Mouse (Mus musculus) embryonic facial prominence, embryonic 11.5 days (tissue): ENCODE results near the gene Hip1r. TPM values are rescaled to one million over a fixed set of nuclear protein-coding genes. Genes with fewer than 3 reads are reported as not detected.

ENCODE experiments used
- ATAC-seq: fragments of 200-750 bp; cut with Nextera tagmentation; replicated peaks from 2 replicates; pipeline ENCODE4 v1.8.0; 2017; ENCODE audit warnings: low read depth; ENCODE audit not compliant: insufficient number of reproducible peaks, low FRiP score, low TSS enrichment
- DNase-seq: peaks from one replicate; pipeline ENCODE4 v3.0.0-alpha.2; 2015; ENCODE audit warnings: low spot score
- H3K27ac ChIP-seq: fragments of 300-500 bp; sonication (generic); replicated peaks from 2 replicates; pipeline ENCODE4 v1.5.1; 2014; ENCODE audit warnings: mild to moderate bottlenecking, low read depth, low read length, control low read depth
- H3K27me3 ChIP-seq: fragments of 300-500 bp; sonication (generic); 2 replicates; pipeline ENCODE4 v1.6.1; 2014; ENCODE audit warnings: mild to moderate bottlenecking, low read length, moderate library complexity, mixed read lengths; ENCODE audit not compliant: control insufficient read depth, insufficient read depth
- H3K36me3 ChIP-seq: fragments of 300-500 bp; sonication (generic); replicated peaks from 2 replicates; pipeline ENCODE4 v1.6.1; 2014; ENCODE audit warnings: low read depth, mild to moderate bottlenecking, low read length, moderate library complexity, mixed read lengths; ENCODE audit not compliant: control insufficient read depth, insufficient read depth
- H3K4me1 ChIP-seq: fragments of 300-500 bp; sonication (generic); 2 replicates; pipeline ENCODE4 v1.6.1; 2014; ENCODE audit warnings: low read length, mixed read lengths; ENCODE audit not compliant: control insufficient read depth, insufficient read depth
- H3K4me2 ChIP-seq: fragments of 300-500 bp; sonication (generic); 2 replicates; pipeline ENCODE4 v1.6.1; 2014; ENCODE audit warnings: low read depth, mild to moderate bottlenecking, control low read depth, low read length, moderate library complexity
- H3K4me3 ChIP-seq: fragments of 300-500 bp; sonication (generic); 2 replicates; pipeline ENCODE4 v1.5.1; 2014; ENCODE audit warnings: low read depth, low read length, control low read depth
- H3K9ac ChIP-seq: fragments of 300-500 bp; sonication (generic); replicated peaks from 2 replicates; pipeline ENCODE4 v1.6.1; 2014; ENCODE audit warnings: mild to moderate bottlenecking, control low read depth, low read length
- H3K9me3 ChIP-seq: fragments of 300-500 bp; sonication (generic); replicated peaks from 2 replicates; pipeline ENCODE4 v1.6.1; 2016; ENCODE audit warnings: mild to moderate bottlenecking, low read length, inconsistent platforms, mixed read lengths; ENCODE audit not compliant: control insufficient read depth
- WGBS: fragments of 180-500 bp; shearing (Covaris S2); extraction: QIAGEN DNeasy Blood & Tissue Kit; methylation state at CpG from one replicate; pipeline ENCODE4 v1.1.7; 2014; 5-methylcytosine and 5-hydroxymethylcytosine counted together
- polyA plus RNA-seq: library from polyadenylated mRNA; unstranded; fragments of >200 nt; fragmentation: Nextera tagmentation; extraction: Ambion mirVana; gene quantifications from 2 replicates; pipeline ENCODE4 v1.2.1, GENCODE M21; 2014

Gene Hip1r
- polyA plus RNA-seq, 1 experiment from 2014 or later: 3.0 TPM

- H3K36me3 ChIP-seq: no peaks in the 10 kb centered on the region
- peaks cover 3% of the 10 kb centered on the region for H3K4me1 ChIP-seq
- ATAC-seq (no peak), DNase-seq (no peak)
- no peak overlapping the region for H3K4me2 ChIP-seq
- no peak overlapping the region for H3K4me3 ChIP-seq
- no peak overlapping the region for H3K27ac ChIP-seq
- no peak overlapping the region for H3K9ac ChIP-seq
- 60% methylated on average over 2 of the region's 2 CpGs for WGBS
- H3K27me3 ChIP-seq: no peaks in the 10 kb centered on the region
- no peaks in the 10 kb centered on the region for H3K9me3 ChIP-seq
Measured at GRCm38 (mm10) chr5:124015727-124016126, 42.3 kb downstream of the Hip1r start.

GRCm38 (mm10) chr5:124016291-124016821 is 42.9 kb downstream of the Hip1r start:
- Histone ChIP-seq H3K9me3 (no peaks in the 10 kb centered on the region), H3K4me2 (no peak overlapping the region), H3K4me3 (no peak overlapping the region), H3K27ac (no peak overlapping the region), H3K9ac (no peak overlapping the region), H3K36me3 (no peaks in the 10 kb centered on the region), H3K27me3 (no peaks in the 10 kb centered on the region), H3K4me1 (peaks cover 3% of the 10 kb centered on the region)
- ATAC-seq (no peak), DNase-seq (no peak)
- WGBS: 92% methylated on average over 7 of the region's 7 CpGs

GRCm38 (mm10) chr5:124017941-124018340 is 44.5 kb downstream of the Hip1r start:
- H3K27ac ChIP-seq: no peak overlapping the region
- H3K4me3 ChIP-seq: no peak overlapping the region
- H3K4me1 ChIP-seq: no peaks in the 10 kb centered on the region; the same call in 1 of the 2 replicates
- no peaks in the 10 kb centered on the region for H3K9me3 ChIP-seq
- no peaks in the 10 kb centered on the region for H3K27me3 ChIP-seq
- H3K4me2 ChIP-seq: no peak overlapping the region
- DNase-seq: no peak
- ATAC-seq: no peak
- H3K9ac ChIP-seq: no peak overlapping the region
- no peaks in the 10 kb centered on the region for H3K36me3 ChIP-seq
- WGBS: 88% methylated on average over 9 of the region's 9 CpGs

GRCm38 (mm10) chr5:124018651-124019050 is 45.2 kb downstream of the Hip1r start:
- ATAC-seq: no peak
- Histone ChIP-seq H3K4me2 (no peak overlapping the region), H3K36me3 (no peaks in the 10 kb centered on the region), H3K4me3 (no peak overlapping the region), H3K4me1 (no peaks in the 10 kb centered on the region; the same call in 1 of the 2 replicates), H3K27me3 (no peaks in the 10 kb centered on the region), H3K9ac (no peak overlapping the region), H3K27ac (no peak overlapping the region), H3K9me3 (no peaks in the 10 kb centered on the region)
- WGBS: 89% methylated on average over 9 of the region's 9 CpGs
- DNase-seq: no peak

DNA sequence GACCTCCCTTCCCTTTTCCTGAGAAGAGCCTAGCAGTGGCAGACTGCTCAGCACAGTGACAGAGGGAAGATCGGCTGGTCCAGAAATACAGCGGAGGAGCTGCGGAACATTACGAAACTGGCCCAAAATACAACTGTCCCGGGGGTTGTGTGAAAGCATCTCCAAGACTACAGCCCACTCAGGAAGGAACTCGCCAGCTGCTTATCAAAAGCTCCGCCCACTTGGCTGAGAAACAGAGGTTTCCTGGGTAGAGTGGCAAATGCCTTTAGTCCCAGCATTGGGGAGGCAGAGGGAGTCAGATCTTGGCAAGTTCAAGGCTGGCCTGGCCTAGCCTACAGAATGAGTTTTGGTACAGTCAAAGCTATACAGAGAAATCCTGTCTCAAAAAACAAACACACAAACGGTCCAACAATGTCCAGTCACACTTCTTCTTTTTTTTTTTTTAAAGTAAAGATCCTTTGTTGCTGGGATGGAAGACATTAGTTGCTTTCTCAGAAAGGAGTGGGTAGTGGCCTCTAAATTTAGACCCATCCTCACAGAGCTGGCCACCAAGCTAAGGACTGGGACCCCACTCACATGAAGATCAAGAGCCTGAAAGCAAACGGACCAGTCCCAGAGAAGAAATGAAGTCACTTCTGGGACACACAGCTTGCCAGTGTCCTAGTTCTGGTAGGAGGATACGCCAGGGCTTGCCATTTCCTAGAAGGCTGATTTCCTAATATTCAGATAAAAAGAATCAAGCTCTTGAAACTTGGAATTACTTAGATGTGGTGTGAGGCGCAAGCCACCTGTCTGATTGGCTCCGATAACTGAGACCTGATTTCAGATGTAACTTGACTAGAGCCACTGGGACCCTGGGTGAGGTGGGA is 46.2 kb downstream of the Hip1r start:
- Histone ChIP-seq H3K36me3 (no peaks in the 10 kb centered on the region), H3K4me1 (no peaks in the 10 kb centered on the region; the same call in 1 of the 2 replicates), H3K9me3 (no peaks in the 10 kb centered on the region), H3K9ac (no peak overlapping the region), H3K4me3 (no peak overlapping the region), H3K27me3 (no peaks in the 10 kb centered on the region), H3K27ac (no peak overlapping the region), H3K4me2 (no peak overlapping the region)
- DNase-seq: no peak
- 77% methylated on average over 12 of the region's 12 CpGs for WGBS
- ATAC-seq: no peak

DNA sequence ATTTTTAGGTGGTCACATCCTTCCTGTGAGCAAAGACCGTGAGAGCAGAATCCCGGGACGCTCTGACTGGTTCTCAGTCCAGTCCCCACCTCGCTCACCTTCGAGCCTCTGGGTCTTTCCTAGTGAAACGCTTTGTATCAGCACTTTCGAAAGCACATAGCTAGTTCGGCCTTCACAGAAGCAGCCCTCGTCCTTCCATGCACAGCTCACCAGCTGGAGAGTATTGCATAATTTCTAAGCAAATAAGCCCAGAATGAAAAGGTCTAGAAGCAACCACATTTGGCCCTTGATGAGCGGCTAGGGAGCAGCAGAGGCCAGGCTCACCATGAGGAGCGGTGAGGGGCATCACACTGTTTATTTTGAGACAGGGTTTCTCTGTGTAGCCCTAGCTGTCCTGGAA is 47.7 kb downstream of the Hip1r start:
- H3K27me3 ChIP-seq: no peaks in the 10 kb centered on the region
- no peaks in the 10 kb centered on the region for H3K9me3 ChIP-seq
- DNase-seq (no peak), ATAC-seq (no peak)
- WGBS: 92% methylated on average over 11 of the region's 11 CpGs
- H3K4me1 ChIP-seq: no peaks in the 10 kb centered on the region; the same call in none of the 2 replicates
- H3K9ac ChIP-seq: no peak overlapping the region
- no peak overlapping the region for H3K4me2 ChIP-seq
- H3K36me3 ChIP-seq: no peaks in the 10 kb centered on the region
- H3K27ac ChIP-seq: no peak overlapping the region
- H3K4me3 ChIP-seq: no peak overlapping the region

DNA sequence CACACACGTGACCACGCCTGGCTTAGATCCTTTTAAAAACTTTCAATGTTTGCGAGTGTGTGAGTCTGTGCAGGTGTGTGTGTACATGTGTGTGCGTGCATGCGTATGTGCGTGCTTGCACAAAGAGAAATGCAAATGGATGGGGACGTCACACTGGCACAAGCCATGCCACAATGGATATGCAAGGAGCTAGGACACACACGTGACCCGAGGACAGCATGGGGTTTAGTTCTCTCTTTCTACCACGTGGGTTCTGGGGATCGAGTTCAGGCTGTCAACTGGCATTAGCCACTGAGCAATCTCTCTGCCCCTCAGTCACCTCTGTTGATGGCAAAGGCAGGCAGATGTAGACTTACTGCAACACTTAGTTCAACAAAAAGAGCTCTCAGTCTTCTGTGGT is 48.3 kb downstream of the Hip1r start:
- Histone ChIP-seq H3K36me3 (no peaks in the 10 kb centered on the region), H3K4me1 (no peaks in the 10 kb centered on the region; the same call in none of the 2 replicates), H3K4me3 (no peak overlapping the region), H3K27me3 (no peaks in the 10 kb centered on the region), H3K9me3 (no peaks in the 10 kb centered on the region), H3K4me2 (no peak overlapping the region), H3K9ac (no peak overlapping the region), H3K27ac (no peak overlapping the region)
- 83% methylated on average over 11 of the region's 11 CpGs for WGBS
- ATAC-seq (no peak), DNase-seq (no peak)

- ATAC-seq (no peak), DNase-seq (no peak)
- Histone ChIP-seq H3K9me3 (no peaks in the 10 kb centered on the region), H3K4me1 (no peaks in the 10 kb centered on the region; the same call in none of the 2 replicates), H3K4me3 (no peak overlapping the region), H3K9ac (no peak overlapping the region), H3K27ac (no peak overlapping the region), H3K36me3 (no peaks in the 10 kb centered on the region), H3K4me2 (no peak overlapping the region), H3K27me3 (no peaks in the 10 kb centered on the region)
- 78% methylated on average over 7 of the region's 7 CpGs for WGBS
Measured at GRCm38 (mm10) chr5:124022365-124022764, 48.9 kb downstream of the Hip1r start.
